19 mouse cellular contexts compared by ENCODE assay signal in the genomic region with DNA sequence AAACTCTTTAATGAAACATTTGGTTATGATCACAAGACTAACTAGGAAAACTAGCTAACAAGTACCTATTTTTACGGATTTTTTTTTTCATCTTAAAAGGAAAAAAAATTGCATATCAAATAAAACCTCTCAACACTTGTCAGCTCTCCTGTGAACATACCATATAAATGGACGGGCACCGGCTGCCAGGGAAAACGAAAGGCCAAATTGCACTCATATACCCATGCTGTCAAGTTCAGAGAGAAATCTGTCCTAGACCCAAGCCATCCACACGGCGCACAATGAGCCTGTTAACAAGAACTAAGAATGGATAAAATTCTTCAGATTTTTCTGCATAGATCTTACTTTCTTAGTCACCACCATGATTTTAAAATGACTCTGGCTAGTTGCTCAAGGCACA.
DNase-seq lines count a peak whose midpoint lies in the region; ATAC-seq and TF ChIP-seq lines count a peak whose summit lies in the region.
"Had no signal": no experiment of that assay in that cellular context is flagged by ENCODE, and none has a peak within 500 bp of the region (broad histone marks: within the 10 kb centered on the region; RNA-seq: fewer than 3 reads in every experiment).

No protein-coding gene starts in this region.

- no peak for TF ChIP-seq CTCF in left cerebral cortex, adult 2 months (IDR thresholded peaks at IDR 0.05)
- TF ChIP-seq CTCF in brain, embryonic 14.5 days (IDR thresholded peaks at IDR 0.05; ENCODE audit: borderline replicate concordance, extremely low read depth, insufficient read depth, insufficient read length), result no peak
- TF ChIP-seq CTCF in forebrain, postnatal 0 days (IDR thresholded peaks at IDR 0.05; ENCODE audit: low read depth), result no peak

- H3K36me3 ChIP-seq in forebrain, embryonic 14.5 days (ENCODE audit: control insufficient read depth, insufficient read depth, low read length), result no peaks in the 10 kb centered on the region
- no peaks in the 10 kb centered on the region for H3K36me3 ChIP-seq in forebrain, embryonic 11.5 days (ENCODE audit: control insufficient read depth, insufficient read depth, low read length)
- H3K36me3 ChIP-seq in forebrain, postnatal 0 days (ENCODE audit: insufficient read depth), result no peaks in the 10 kb centered on the region
- H3K36me3 ChIP-seq: embryonic facial prominence, embryonic 10.5 days; heart, embryonic 13.5 days; hindbrain, embryonic 15.5 days had no signal

- no peak for TF ChIP-seq POLR2A in brain, embryonic 14.5 days (IDR thresholded peaks at IDR 0.05; ENCODE audit: borderline replicate concordance, extremely low read depth, insufficient read depth, insufficient read length, poor library complexity, severe bottlenecking)

- peak; percentile 75; the same call in 1 of the 2 replicates for ATAC-seq in forebrain, embryonic 14.5 days
- no peak for ATAC-seq in forebrain, embryonic 11.5 days (replicated peaks; ENCODE audit: low FRiP score)
- ATAC-seq in forebrain, postnatal 0 days, result peak; percentile 94
- ATAC-seq: intestine, postnatal 0 days had no signal

- no peak overlapping the region for H3K27ac ChIP-seq in forebrain, embryonic 14.5 days (ENCODE audit: low read depth, low read length)
- H3K27ac ChIP-seq in forebrain, embryonic 11.5 days (ENCODE audit: low read depth, low read length), result no peak overlapping the region
- H3K27ac ChIP-seq in left cerebral cortex, adult 2 months, result peak overlapping the region; percentile 47; the same call in 1 of the 2 replicates
- H3K27ac ChIP-seq in forebrain, postnatal 0 days (ENCODE audit: low read depth, low read length), result no peak overlapping the region
- H3K27ac ChIP-seq: embryonic facial prominence, embryonic 10.5 days; heart, embryonic 13.5 days; hindbrain, embryonic 15.5 days had no signal

- H3K4me3 ChIP-seq in forebrain, embryonic 14.5 days (ENCODE audit: low read depth, low read length), result no peak overlapping the region
- no peak overlapping the region for H3K4me3 ChIP-seq in forebrain, embryonic 11.5 days (ENCODE audit: low read depth, low read length)
- H3K4me3 ChIP-seq in left cerebral cortex, adult 2 months, result no peak overlapping the region
- no peak overlapping the region for H3K4me3 ChIP-seq in forebrain, postnatal 0 days (ENCODE audit: low read depth, low read length)
- H3K4me3 ChIP-seq: embryonic facial prominence, embryonic 10.5 days; heart, embryonic 13.5 days; hindbrain, embryonic 15.5 days had no signal

- WGBS in forebrain, embryonic 14.5 days, result 51% methylated on average over 6 of the region's 6 CpGs
- WGBS in forebrain, embryonic 11.5 days, result 76% methylated on average over 6 of the region's 6 CpGs
- 28% methylated on average over 6 of the region's 6 CpGs for WGBS in forebrain, postnatal 0 days

- no peaks in the 10 kb centered on the region for H3K27me3 ChIP-seq in forebrain, embryonic 14.5 days (replicated peaks; ENCODE audit: control insufficient read depth, insufficient read depth, low read length)
- no peaks in the 10 kb centered on the region for H3K27me3 ChIP-seq in forebrain, embryonic 11.5 days (ENCODE audit: control insufficient read depth, insufficient read depth, low read length)
- H3K27me3 ChIP-seq in forebrain, postnatal 0 days (ENCODE audit: insufficient read depth, low read length), result no peaks in the 10 kb centered on the region
- H3K27me3 ChIP-seq: CH12.LX; heart, embryonic 13.5 days; hindbrain, embryonic 15.5 days had no signal

- H3K4me1 ChIP-seq in forebrain, embryonic 14.5 days (ENCODE audit: control insufficient read depth, insufficient read depth, low read length), result no peaks in the 10 kb centered on the region
- no peaks in the 10 kb centered on the region for H3K4me1 ChIP-seq in forebrain, embryonic 11.5 days (replicated peaks; ENCODE audit: control insufficient read depth, insufficient read depth, low read length)
- no peaks in the 10 kb centered on the region for H3K4me1 ChIP-seq in forebrain, postnatal 0 days (ENCODE audit: insufficient read depth)
- H3K4me1 ChIP-seq: embryonic facial prominence, embryonic 10.5 days; heart, embryonic 13.5 days; hindbrain, embryonic 15.5 days had no signal

- peak; percentile 51 for DNase-seq in forebrain, embryonic 14.5 days (ENCODE audit: low spot score)
- DNase-seq in forebrain, embryonic 11.5 days (ENCODE audit: low spot score), result no peak
- DNase-seq in left cerebral cortex, adult 2 months (ENCODE audit: extremely low spot score in 1 of 2, low spot score in 2 of 2), result no peak
- DNase-seq in left cerebral cortex, postnatal 4 days, result no peak
- peak; percentile 67 for DNase-seq in brain, embryonic 14.5 days (ENCODE audit: low read depth)
- DNase-seq in forebrain, postnatal 0 days, result peak; percentile 64
- no peak for DNase-seq in layer of hippocampus, postnatal 14 days (ENCODE audit: low spot score in 2 of 2)
- DNase-seq: adrenal gland, adult 2 months; adrenal gland, postnatal 25 days; cerebellum, adult 11-12 months; cerebellum, adult 9-10 months; gastrocnemius, postnatal 14 days; heart, postnatal 36 days; kidney, adult 8-10 months had no signal

- intact Hi-C loops in left cerebral cortex, adult 2 months (cut with DNase I), result loop anchor here (5.0 kb wide), 1 partner anchor 85 kb away; no protein-coding TSS in a partner anchor
- intact Hi-C loops in left cerebral cortex, postnatal 4 days (cut with DNase I), result no loop called here

- no peak overlapping the region for H3K9ac ChIP-seq in forebrain, embryonic 14.5 days (ENCODE audit: low read length)
- H3K9ac ChIP-seq in forebrain, embryonic 11.5 days (ENCODE audit: low read length), result no peak overlapping the region
- no peak overlapping the region for H3K9ac ChIP-seq in forebrain, postnatal 0 days
- H3K9ac ChIP-seq: heart, embryonic 13.5 days; hindbrain, embryonic 15.5 days had no signal

- no peaks in the 10 kb centered on the region for H3K9me3 ChIP-seq in forebrain, embryonic 14.5 days (replicated peaks; ENCODE audit: control insufficient read depth, low read length)
- H3K9me3 ChIP-seq in forebrain, embryonic 11.5 days (ENCODE audit: control insufficient read depth, low read length), result no peaks in the 10 kb centered on the region
- no peaks in the 10 kb centered on the region for H3K9me3 ChIP-seq in forebrain, postnatal 0 days (ENCODE audit: low read length)
- H3K9me3 ChIP-seq: embryonic facial prominence, embryonic 10.5 days; heart, embryonic 13.5 days; hindbrain, embryonic 15.5 days had no signal

- H3K4me2 ChIP-seq in forebrain, embryonic 14.5 days (ENCODE audit: low read length), result no peak overlapping the region
- no peak overlapping the region for H3K4me2 ChIP-seq in forebrain, embryonic 11.5 days (ENCODE audit: low read depth, low read length, severe bottlenecking)
- H3K4me2 ChIP-seq in forebrain, postnatal 0 days (ENCODE audit: low read depth), result no peak overlapping the region
- H3K4me2 ChIP-seq: heart, embryonic 13.5 days; hindbrain, embryonic 15.5 days had no signal

Comparison
In these comparisons a context has a peak if more than half of its experiments do, and no peak if none do; other contexts are left out.
1. DNase-seq: peak in forebrain, embryonic 14.5 days (single experiment), brain, embryonic 14.5 days (single experiment) and forebrain, postnatal 0 days (single experiment); none in forebrain, embryonic 11.5 days (single experiment), left cerebral cortex, adult 2 months (0 of 2), left cerebral cortex, postnatal 4 days (single experiment) and layer of hippocampus, postnatal 14 days (0 of 2).